Mouse (Mus musculus): ENCODE measurements at regions not wholly inside any gene's neighbourhood (a gene's known extent, or its start where the extent isn't known, plus 50 kb on each side); places are given as distances from the start of the nearest gene placed in this dataset.
"Not testable (repeated sequence)": the region's sequence is repeated elsewhere in the genome, so short reads cannot be mapped to it uniquely, and the experiment has no call there.

GRCm38 (mm10) chr9:51661911-51662310 is 103.2 kb upstream of the Arhgap20 start:
- no peak for DNase-seq (ENCODE audit: low spot score in 2 of 2)

- DNase-seq (ENCODE audit: low spot score in 2 of 2): no peak
Observed at GRCm38 (mm10) chr9:51664353-51664752, 100.8 kb upstream of the Arhgap20 start.

GRCm38 (mm10) chr9:51664876-51665275 is 100.3 kb upstream of the Arhgap20 start:
- no peak for DNase-seq (ENCODE audit: low spot score in 2 of 2)

GRCm38 (mm10) chr9:51668976-51669375 is 96.2 kb upstream of the Arhgap20 start:
- DNase-seq (ENCODE audit: low spot score in 2 of 2): not testable (repeated sequence)

GRCm38 (mm10) chr9:51670531-51670930 is 94.6 kb upstream of the Arhgap20 start:
- DNase-seq (ENCODE audit: low spot score in 2 of 2): no peak

GRCm38 (mm10) chr9:51686536-51686935 is 78.6 kb upstream of the Arhgap20 start:
- DNase-seq (ENCODE audit: low spot score in 2 of 2): no peak

GRCm38 (mm10) chr9:51714326-51714725 is 50.8 kb upstream of the Arhgap20 start:
- DNase-seq (ENCODE audit: low spot score in 2 of 2): no peak
